ENCODE assay signal across 7 mouse cellular contexts in the genomic region with DNA sequence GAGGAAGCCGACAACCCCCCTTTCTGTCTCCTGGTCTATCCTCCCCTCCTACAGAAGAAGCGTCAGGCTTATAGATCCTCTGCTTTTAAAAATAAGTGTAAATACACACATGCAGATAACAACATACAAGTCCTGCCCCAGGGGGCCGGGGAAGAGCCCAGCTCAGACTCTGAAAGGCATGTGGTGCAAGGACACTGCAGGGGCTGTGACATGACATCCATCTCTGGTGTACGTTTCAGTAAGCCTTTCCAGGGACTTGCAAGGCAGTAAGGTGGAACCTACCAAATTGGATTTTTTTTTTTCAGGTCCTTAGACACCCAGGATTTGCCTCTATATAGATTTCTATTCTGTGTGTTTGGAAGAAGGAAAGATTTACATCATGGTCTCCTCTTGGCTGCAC. TPM values are rescaled to one million over a fixed set of nuclear protein-coding genes. Genes with fewer than 3 reads are reported as not detected.
A peak's percentile ranks its signal among the peaks of the same experiment; 100 is the strongest.
DNase-seq lines count a peak whose midpoint lies in the region; ATAC-seq lines count a peak whose summit lies in the region.

No protein-coding gene starts in this region.

- H3K4me2 ChIP-seq in liver, embryonic 12.5 days, result no peak overlapping the region
- no peak overlapping the region for H3K4me2 ChIP-seq in forebrain, embryonic 13.5 days
- no peak overlapping the region for H3K4me2 ChIP-seq in stomach, embryonic 14.5 days (replicated peaks; ENCODE audit: low read depth, low read length)

- H3K9ac ChIP-seq in liver, embryonic 12.5 days, result no peak overlapping the region
- H3K9ac ChIP-seq in forebrain, embryonic 13.5 days, result peak overlapping the region; percentile 57
- no peak overlapping the region for H3K9ac ChIP-seq in stomach, embryonic 14.5 days (replicated peaks; ENCODE audit: low read depth, low read length)

- 71% methylated on average over 4 of the region's 4 CpGs for WGBS in liver, embryonic 12.5 days (ENCODE audit: insufficient replicate concordance)
- WGBS in forebrain, embryonic 13.5 days, result 34% methylated on average over 4 of the region's 4 CpGs
- WGBS in limb, embryonic 10.5 days, result 74% methylated on average over 4 of the region's 4 CpGs
- WGBS in stomach, embryonic 14.5 days, result 50% methylated on average over 4 of the region's 4 CpGs

- no peak for DNase-seq in liver
- no peak for DNase-seq in limb, embryonic 10.5 days (ENCODE audit: low spot score)
- DNase-seq in adrenal gland, postnatal 10 days, result no peak
- no peak for DNase-seq in spleen, adult 18-20 months

- H3K27me3 ChIP-seq in liver, embryonic 12.5 days (replicated peaks), result no peaks in the 10 kb centered on the region; the same call in 1 of the 2 replicates
- H3K27me3 ChIP-seq in forebrain, embryonic 13.5 days, result no peaks in the 10 kb centered on the region
- H3K27me3 ChIP-seq in limb, embryonic 10.5 days (ENCODE audit: low read depth, poor library complexity, severe bottlenecking), result no peaks in the 10 kb centered on the region
- H3K27me3 ChIP-seq in stomach, embryonic 14.5 days (ENCODE audit: control insufficient read depth, insufficient read depth, low read length), result no peaks in the 10 kb centered on the region

- H3K9me3 ChIP-seq in liver, embryonic 12.5 days (replicated peaks), result no peaks in the 10 kb centered on the region
- H3K9me3 ChIP-seq in forebrain, embryonic 13.5 days (replicated peaks), result no peaks in the 10 kb centered on the region; the same call in 1 of the 2 replicates
- H3K9me3 ChIP-seq in limb, embryonic 10.5 days (replicated peaks), result no peaks in the 10 kb centered on the region
- H3K9me3 ChIP-seq in stomach, embryonic 14.5 days (ENCODE audit: control insufficient read depth, low read depth, low read length), result no peaks in the 10 kb centered on the region

- H3K36me3 ChIP-seq in liver, embryonic 12.5 days, result peaks cover 39% of the 10 kb centered on the region
- H3K36me3 ChIP-seq in forebrain, embryonic 13.5 days (ENCODE audit: poor library complexity, severe bottlenecking), result peaks cover 31% of the 10 kb centered on the region
- peaks cover 35% of the 10 kb centered on the region for H3K36me3 ChIP-seq in limb, embryonic 10.5 days
- peaks cover 31% of the 10 kb centered on the region for H3K36me3 ChIP-seq in stomach, embryonic 14.5 days (ENCODE audit: control insufficient read depth, insufficient read depth, low read length)

- 0 out of 2 replicates have a peak overlapping the region, but pooled peaks have one; percentile 10 for H3K27ac ChIP-seq in liver, embryonic 12.5 days
- H3K27ac ChIP-seq in forebrain, embryonic 13.5 days, result peak overlapping the region; percentile 90
- H3K27ac ChIP-seq in limb, embryonic 10.5 days, result peak overlapping the region; percentile 88
- peak overlapping the region; percentile 18; the same call in 1 of the 2 replicates for H3K27ac ChIP-seq in stomach, embryonic 14.5 days (ENCODE audit: low read length)

- no peak for ATAC-seq in liver, embryonic 12.5 days
- 0 out of 2 replicates have a peak, but pooled peaks have one; percentile 2 for ATAC-seq in forebrain, embryonic 13.5 days
- ATAC-seq in stomach, embryonic 14.5 days (ENCODE audit: insufficient number of reproducible peaks, insufficient read depth, low FRiP score, low read depth), result no peak

- no peak overlapping the region for H3K4me3 ChIP-seq in liver, embryonic 12.5 days
- H3K4me3 ChIP-seq in forebrain, embryonic 13.5 days, result no peak overlapping the region
- H3K4me3 ChIP-seq in limb, embryonic 10.5 days, result no peak overlapping the region
- no peak overlapping the region for H3K4me3 ChIP-seq in stomach, embryonic 14.5 days (ENCODE audit: low read depth, low read length)

- H3K4me1 ChIP-seq in liver, embryonic 12.5 days, result peaks cover 11% of the 10 kb centered on the region
- peaks cover 25% of the 10 kb centered on the region for H3K4me1 ChIP-seq in forebrain, embryonic 13.5 days
- H3K4me1 ChIP-seq in limb, embryonic 10.5 days, result peaks cover 7% of the 10 kb centered on the region
- H3K4me1 ChIP-seq in stomach, embryonic 14.5 days (ENCODE audit: control insufficient read depth, insufficient read depth, low read length), result peaks cover 6% of the 10 kb centered on the region; the same call in 1 of the 2 replicates

RNA-seq across cellular contexts. Expression of gene Rps24, which starts 14.3 kb away (rescaled TPM):
- polyA plus RNA-seq in liver, embryonic 12.5 days (2016; fragmentation: Nextera tagmentation; extraction: Ambion mirVana), result 1,045 and 1,076 TPM in 2 replicates
- 701 and 859 TPM in 2 replicates for polyA plus RNA-seq in forebrain, embryonic 13.5 days (2015; fragmentation: Nextera tagmentation; extraction: Ambion mirVana)
- polyA plus RNA-seq in limb, embryonic 10.5 days (2016; fragmentation: Nextera tagmentation; extraction: Ambion mirVana), result 1,041 and 1,257 TPM in 2 replicates
- polyA plus RNA-seq in stomach, embryonic 14.5 days (2014; fragmentation: Nextera tagmentation; extraction: Ambion mirVana), result 1,400 and 1,408 TPM in 2 replicates
- total RNA-seq in adrenal gland, postnatal 10 days (2021), result 1,000 to 10,000 TPM; 1,547 to 1,559 TPM

RNA-seq across cellular contexts. Expression of gene Polr3a, which starts 14.4 kb away (rescaled TPM):
- 10.8 and 14.0 TPM in 2 replicates for polyA plus RNA-seq in liver, embryonic 12.5 days (2016; fragmentation: Nextera tagmentation; extraction: Ambion mirVana)
- polyA plus RNA-seq in forebrain, embryonic 13.5 days (2015; fragmentation: Nextera tagmentation; extraction: Ambion mirVana), result 22.1 and 23.2 TPM in 2 replicates
- 21.8 and 25.1 TPM in 2 replicates for polyA plus RNA-seq in limb, embryonic 10.5 days (2016; fragmentation: Nextera tagmentation; extraction: Ambion mirVana)
- 21.9 and 23.5 TPM in 2 replicates for polyA plus RNA-seq in stomach, embryonic 14.5 days (2014; fragmentation: Nextera tagmentation; extraction: Ambion mirVana)
- total RNA-seq in adrenal gland, postnatal 10 days (2021), result 10 to 100 TPM; 17.9 to 21.4 TPM

Comparison
In these comparisons a context has a peak if more than half of its experiments do, and no peak if none do; other contexts are left out.
1. H3K27ac ChIP-seq: peak in every context shown above with its lines; median percentile 90 in forebrain, embryonic 13.5 days; 88 in limb, embryonic 10.5 days; 18 in stomach, embryonic 14.5 days; 10 in liver, embryonic 12.5 days.